Mouse (Mus musculus) cortical plate, adult 2 months (tissue): ENCODE measurements around the gene Sh2d4b. TPM values are rescaled to one million over a fixed set of nuclear protein-coding genes. Genes with fewer than 3 reads are reported as not detected.
A peak's percentile ranks its signal among the peaks of the same experiment; 100 is the strongest.

Source experiments
- H3K27ac ChIP-seq: fragments of 200-500 bp; 2 replicates; pipeline ENCODE4 v1.5.1; 2012; ENCODE audit warnings: low read length, control low read depth, inconsistent platforms; ENCODE audit not compliant: insufficient read depth
- H3K4me1 ChIP-seq: fragments of 200-500 bp; 2 replicates; pipeline ENCODE4 v1.6.1; 2011; ENCODE audit warnings: low read length; ENCODE audit not compliant: control insufficient read depth, insufficient read depth
- H3K4me3 ChIP-seq: fragments of 200-500 bp; 2 replicates; pipeline ENCODE4 v1.5.1; 2011; ENCODE audit warnings: mild to moderate bottlenecking, low read length, control low read depth; ENCODE audit not compliant: insufficient read depth
- CTCF ChIP-seq: fragments of 200-500 bp; IDR thresholded peaks from 2 replicates; pipeline ENCODE4 v1.5.1; 2011; ENCODE audit warnings: mild to moderate bottlenecking, control low read depth, low read length; ENCODE audit not compliant: insufficient read depth; ENCODE audit errors: extremely low read depth
- POLR2A ChIP-seq: fragments of 200-500 bp; IDR thresholded peaks from 2 replicates; pipeline ENCODE4 v1.6.1; 2011; ENCODE audit warnings: mild to moderate bottlenecking, low read length, control low read depth; ENCODE audit not compliant: insufficient read depth; ENCODE audit errors: extremely low read depth
- polyA plus RNA-seq: library from polyadenylated mRNA; depleted of rRNA; stranded (reverse); fragments of >200 nt; gene quantifications from 2 replicates; pipeline ENCODE4 v1.2.3, GENCODE M21; 2012

Sh2d4b gene
- polyA plus RNA-seq, 1 experiment = 1.5 TPM

GRCm38 (mm10) chr14:40928897-40929296 is 35.8 kb upstream of the Sh2d4b start:
- H3K27ac ChIP-seq = peak overlapping the region; percentile 60; the same call in 1 of the 2 replicates
- no peak overlapping the region for H3K4me3 ChIP-seq

GRCm38 (mm10) chr14:40927041-40927440 is 34.0 kb upstream of the Sh2d4b start:
- H3K4me1 ChIP-seq = peaks cover 15% of the 10 kb centered on the region
- H3K27ac ChIP-seq = no peak overlapping the region
- TF ChIP-seq CTCF = no peak
- no peak overlapping the region for H3K4me3 ChIP-seq

More at GRCm38 (mm10) chr14:40928897-40929296, 35.8 kb upstream of the Sh2d4b start:
- TF ChIP-seq POLR2A (no peak), CTCF (no peak)
- peaks cover 18% of the 10 kb centered on the region for H3K4me1 ChIP-seq

- TF ChIP-seq POLR2A (no peak), CTCF (no peak)
- Histone ChIP-seq H3K4me3 (no peak overlapping the region), H3K4me1 (peaks cover 10% of the 10 kb centered on the region), H3K27ac (no peak overlapping the region)
Observed at GRCm38 (mm10) chr14:40924378-40925113, 31.5 kb upstream of the Sh2d4b start.

GRCm38 (mm10) chr14:40921241-40921640 is 28.2 kb upstream of the Sh2d4b start:
- Histone ChIP-seq H3K27ac (no peak overlapping the region), H3K4me1 (peaks cover 3% of the 10 kb centered on the region; the same call in 1 of the 2 replicates), H3K4me3 (no peak overlapping the region)
- no peak for TF ChIP-seq CTCF
- TF ChIP-seq POLR2A = no peak

GRCm38 (mm10) chr14:40919521-40919920 is 26.5 kb upstream of the Sh2d4b start:
- Histone ChIP-seq H3K4me1 (peaks cover 4% of the 10 kb centered on the region), H3K27ac (no peak overlapping the region), H3K4me3 (no peak overlapping the region)
- no peak for TF ChIP-seq CTCF
- no peak for TF ChIP-seq POLR2A

DNA sequence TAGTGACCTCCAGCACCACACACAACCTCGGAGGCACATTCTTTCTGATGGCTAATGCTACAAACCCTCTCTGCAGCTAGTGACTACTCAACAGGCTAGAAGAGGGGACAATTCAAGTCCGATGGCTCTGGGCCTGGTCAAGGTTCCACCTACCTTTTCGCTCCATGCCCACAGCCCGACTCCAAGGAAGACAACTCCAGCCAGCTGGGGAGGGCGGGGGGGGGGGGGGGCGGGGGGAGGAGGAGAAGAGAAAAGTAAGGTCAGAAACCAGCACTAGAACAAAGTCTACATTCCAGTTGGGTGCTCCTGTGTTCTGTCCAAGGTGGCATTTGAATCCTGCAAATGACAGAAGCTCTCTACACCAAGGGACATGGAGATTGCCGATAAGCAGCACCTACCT is 25.4 kb upstream of the Sh2d4b start:
- TF ChIP-seq CTCF = no peak
- no peak for TF ChIP-seq POLR2A
- Histone ChIP-seq H3K27ac (no peak overlapping the region), H3K4me1 (peaks cover 4% of the 10 kb centered on the region), H3K4me3 (no peak overlapping the region)

DNA sequence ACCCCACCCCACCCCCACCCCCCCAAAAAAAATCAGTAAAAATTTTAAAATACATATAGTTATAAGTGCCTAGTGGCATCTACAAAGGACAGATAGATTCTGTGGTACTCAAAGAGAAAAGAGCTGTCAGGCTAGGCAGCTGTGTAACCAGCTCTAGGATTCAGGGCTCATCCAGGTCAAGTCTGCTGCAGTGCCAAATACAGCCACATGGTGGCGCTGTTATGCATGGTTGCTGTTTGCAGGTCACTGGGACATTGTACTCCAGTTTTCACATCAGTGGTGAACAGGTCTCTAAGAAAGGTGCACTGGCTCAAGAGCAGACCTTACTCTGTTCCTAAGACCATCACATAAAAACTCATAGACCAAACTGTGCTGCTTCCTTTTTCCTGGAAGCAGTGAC is 24.6 kb upstream of the Sh2d4b start:
- H3K27ac ChIP-seq = no peak overlapping the region
- TF ChIP-seq POLR2A = no peak
- TF ChIP-seq CTCF = peak; percentile 99
- peaks cover 4% of the 10 kb centered on the region for H3K4me1 ChIP-seq
- no peak overlapping the region for H3K4me3 ChIP-seq

GRCm38 (mm10) chr14:40916667-40917066 is 23.6 kb upstream of the Sh2d4b start:
- Histone ChIP-seq H3K4me3 (no peak overlapping the region), H3K4me1 (peaks cover 4% of the 10 kb centered on the region), H3K27ac (no peak overlapping the region)
- TF ChIP-seq POLR2A (no peak), CTCF (no peak)

DNA sequence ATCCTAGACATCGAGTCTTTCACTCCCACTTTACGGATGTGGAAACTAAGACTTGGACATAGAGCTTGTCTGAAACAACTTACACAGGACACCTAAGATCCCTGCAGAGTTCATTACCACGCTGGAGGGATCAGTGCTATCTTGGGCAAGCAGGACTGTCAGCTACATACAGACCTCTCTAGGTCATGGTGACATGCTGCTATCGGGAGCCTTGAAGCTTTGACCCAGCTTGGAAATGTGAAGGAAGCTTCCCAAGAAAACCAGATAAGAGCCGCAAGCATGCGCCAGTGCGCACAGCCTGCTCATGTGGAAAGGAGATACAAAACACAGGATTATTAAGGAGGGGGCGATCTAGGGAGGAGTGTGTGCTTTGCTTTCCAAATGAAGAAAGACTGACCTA is 22.8 kb upstream of the Sh2d4b start:
- no peak for TF ChIP-seq CTCF
- no peak overlapping the region for H3K27ac ChIP-seq
- H3K4me1 ChIP-seq = peaks cover 2% of the 10 kb centered on the region
- H3K4me3 ChIP-seq = no peak overlapping the region

- H3K4me3 ChIP-seq = no peak overlapping the region
- TF ChIP-seq CTCF = no peak
- no peak overlapping the region for H3K27ac ChIP-seq
Observed at GRCm38 (mm10) chr14:40914701-40915100, 21.6 kb upstream of the Sh2d4b start.

GRCm38 (mm10) chr14:40913709-40914108 is 20.6 kb upstream of the Sh2d4b start:
- no peak overlapping the region for H3K4me3 ChIP-seq
- H3K4me1 ChIP-seq = peaks cover 2% of the 10 kb centered on the region
- no peak overlapping the region for H3K27ac ChIP-seq
- TF ChIP-seq POLR2A = no peak
- TF ChIP-seq CTCF = no peak

More at GRCm38 (mm10) chr14:40914701-40915100, 21.6 kb upstream of the Sh2d4b start:
- H3K4me1 ChIP-seq = peaks cover 2% of the 10 kb centered on the region

- Histone ChIP-seq H3K4me1 (peaks cover 2% of the 10 kb centered on the region), H3K4me3 (no peak overlapping the region), H3K27ac (no peak overlapping the region)
- TF ChIP-seq CTCF (no peak), POLR2A (no peak)
Observed at GRCm38 (mm10) chr14:40911529-40911928, 18.5 kb upstream of the Sh2d4b start.
